Mouse (Mus musculus): Measurements from ENCODE around the gene Palmd.

DNA sequence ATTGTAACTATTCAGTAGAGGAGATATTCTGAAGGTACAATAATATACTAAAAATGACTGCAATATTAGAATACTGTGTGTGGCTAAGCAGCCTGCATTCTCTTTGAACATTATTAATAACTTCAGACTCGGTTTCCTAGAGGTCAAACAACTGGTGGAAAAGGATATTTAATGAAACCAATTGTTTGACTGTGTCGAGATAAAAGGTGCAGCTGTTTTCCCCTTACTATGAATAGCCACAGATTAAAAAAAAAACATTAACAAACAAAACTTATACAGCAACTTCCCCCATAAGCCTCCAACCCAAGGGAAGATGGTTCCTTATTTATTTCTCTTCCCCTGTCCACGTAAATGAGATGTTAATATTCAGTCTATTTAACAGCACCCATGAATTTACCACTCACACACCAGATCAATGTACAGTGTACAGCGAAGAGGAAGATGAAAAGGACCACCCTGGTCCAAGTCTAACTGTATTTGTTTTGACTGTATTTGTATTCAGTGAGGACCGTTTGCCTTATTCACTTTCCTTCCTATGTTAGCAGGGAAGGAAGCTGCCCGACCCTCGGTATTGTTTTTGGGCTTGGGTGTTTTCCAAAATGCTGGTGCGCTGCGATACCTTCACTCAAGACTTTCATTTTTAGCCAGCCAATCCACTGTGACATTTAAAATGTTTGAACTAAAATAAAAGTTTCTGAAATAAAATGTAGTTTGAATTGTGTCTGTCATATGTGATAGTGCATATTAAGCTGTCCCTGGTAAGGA, 13.2 kb upstream of the Palmd start:
- TF ChIP-seq CTCF (IDR thresholded peaks at IDR 0.05; ENCODE audit: borderline replicate concordance, extremely low read depth, insufficient read depth, insufficient read length) (no peak), POLR2A (IDR thresholded peaks at IDR 0.05; ENCODE audit: borderline replicate concordance, extremely low read depth, insufficient read depth, insufficient read length, poor library complexity, severe bottlenecking) (no peak)
